Mouse (Mus musculus): ENCODE data around the gene Hoxc13.

Gene Hoxc13

GRCm38 (mm10) chr15:102921053-102922011 lies at the start of gene Hoxc13:
Gene Hoxc13, plus strand, starts transcription at chr15:102921103.
- no peak for DNase-seq (ENCODE audit: low spot score in 2 of 2)

DNA sequence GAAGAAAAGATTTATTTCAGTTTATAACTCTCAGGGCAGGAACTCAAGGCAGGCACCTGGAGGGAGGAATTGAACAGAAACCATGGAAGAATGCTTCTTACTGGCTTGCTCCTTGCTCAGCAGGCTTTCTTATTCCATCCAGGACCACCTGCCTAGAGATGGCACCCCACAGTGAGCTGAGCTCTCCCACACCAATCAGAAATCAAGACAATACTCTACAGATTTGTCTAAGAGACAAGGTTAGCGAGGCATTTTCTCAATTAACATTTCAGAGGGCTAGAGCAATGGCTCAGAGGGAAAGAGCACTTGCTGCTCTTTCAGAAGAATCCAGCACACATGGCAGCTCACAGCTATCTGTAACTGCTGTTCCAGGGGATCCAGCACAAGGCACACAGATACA lies 35.1 kb upstream of the Hoxc13 start:
- no peak for DNase-seq (ENCODE audit: low spot score in 2 of 2)

GRCm38 (mm10) chr15:102895115-102895514 lies 25.8 kb upstream of the Hoxc13 start:
- no peak for DNase-seq (ENCODE audit: low spot score in 2 of 2)

DNA sequence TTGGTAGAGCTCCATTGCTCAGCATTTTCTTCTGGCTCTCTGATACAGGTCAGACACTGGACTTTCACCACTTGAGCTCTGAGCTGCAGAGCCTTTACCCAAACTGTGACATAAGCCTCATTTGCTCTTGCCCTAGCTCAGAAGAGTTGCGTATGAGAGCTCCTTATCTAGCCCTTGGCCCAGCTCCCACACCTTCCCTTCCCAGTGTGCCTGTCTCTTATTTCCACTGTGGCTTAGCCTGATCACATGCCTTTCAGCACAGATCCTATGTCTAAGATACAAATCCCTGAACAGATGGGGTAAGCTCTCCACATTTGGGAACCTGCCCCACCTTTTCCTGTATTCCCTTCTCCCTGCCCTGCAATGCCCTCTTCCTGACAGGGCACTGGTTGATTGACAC lies 16.0 kb upstream of the Hoxc13 start:
- DNase-seq (ENCODE audit: low spot score in 2 of 2) = no peak

GRCm38 (mm10) chr15:102909536-102909935 lies 11.4 kb upstream of the Hoxc13 start:
- DNase-seq (ENCODE audit: low spot score in 2 of 2) = no peak

- DNase-seq (ENCODE audit: low spot score in 2 of 2) = no peak
These were observed 10.9 kb upstream of the Hoxc13 start for GRCm38 (mm10) chr15:102910038-102910437.

- DNase-seq (ENCODE audit: low spot score in 2 of 2) = no peak
These were observed 10.3 kb upstream of the Hoxc13 start for GRCm38 (mm10) chr15:102910496-102911095.

DNA sequence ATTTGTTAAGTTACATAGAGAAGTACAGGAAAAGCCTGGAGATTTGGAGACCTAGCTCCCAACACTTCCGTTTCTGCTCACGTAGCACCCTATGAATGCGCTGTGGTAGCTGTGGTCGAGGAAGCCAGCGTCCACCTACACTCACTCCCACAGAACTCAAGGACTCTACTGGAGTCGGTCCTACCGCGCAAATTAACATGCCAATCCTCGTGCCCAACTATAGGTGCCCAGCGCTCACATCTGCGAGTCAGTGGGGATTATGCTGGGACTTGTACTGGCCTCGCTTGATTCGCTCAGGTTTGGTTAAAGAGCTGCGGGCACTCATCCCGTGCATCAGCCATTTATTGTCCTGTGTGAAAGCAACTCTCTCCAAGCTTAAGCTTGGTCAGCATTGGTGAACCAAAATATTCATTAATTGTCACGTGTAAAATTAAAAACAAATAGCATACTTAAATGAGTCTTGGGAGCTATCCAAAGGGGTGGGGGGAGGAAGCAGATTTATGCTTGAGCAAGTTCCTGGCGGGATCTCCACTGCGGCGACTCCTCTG lies 7.8 kb upstream of the Hoxc13 start:
- DNase-seq (ENCODE audit: low spot score in 2 of 2) = no peak

GRCm38 (mm10) chr15:102917972-102918572 lies 2.8 kb upstream of the Hoxc13 start:
- DNase-seq (ENCODE audit: low spot score in 2 of 2) = no peak

DNA sequence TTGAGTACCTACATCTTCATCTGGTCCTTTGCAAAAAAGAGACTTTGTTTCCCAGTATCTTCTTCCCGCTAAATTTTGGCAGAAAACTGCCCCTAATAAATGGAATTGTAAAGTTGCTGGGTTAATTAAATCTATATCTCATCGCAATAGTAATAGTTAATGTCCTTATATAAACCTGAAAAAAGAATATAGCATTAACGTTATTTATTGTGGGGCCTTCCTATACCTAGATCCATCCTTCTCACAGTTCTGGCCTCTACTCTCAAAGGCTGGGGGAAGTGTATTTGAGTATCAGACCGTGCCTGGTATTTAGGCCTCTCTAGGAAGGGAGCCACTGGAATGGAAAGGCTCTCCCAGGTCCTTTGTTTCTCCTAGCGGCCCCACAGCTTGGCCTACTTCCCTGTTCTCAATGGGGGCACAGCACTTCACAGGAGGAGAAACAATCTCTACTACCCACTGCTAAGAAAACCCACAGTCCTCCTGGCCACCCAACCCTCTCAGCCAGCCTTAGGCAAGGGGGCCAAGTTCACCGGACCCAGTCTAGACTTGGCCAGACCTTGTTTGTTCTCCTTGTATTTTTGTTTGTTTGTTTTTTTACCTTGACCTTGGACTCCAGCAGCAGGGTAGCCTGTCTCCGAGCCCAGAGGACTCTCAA lies 2.2 kb upstream of the Hoxc13 start:
- DNase-seq (ENCODE audit: low spot score in 2 of 2) = no peak

DNA sequence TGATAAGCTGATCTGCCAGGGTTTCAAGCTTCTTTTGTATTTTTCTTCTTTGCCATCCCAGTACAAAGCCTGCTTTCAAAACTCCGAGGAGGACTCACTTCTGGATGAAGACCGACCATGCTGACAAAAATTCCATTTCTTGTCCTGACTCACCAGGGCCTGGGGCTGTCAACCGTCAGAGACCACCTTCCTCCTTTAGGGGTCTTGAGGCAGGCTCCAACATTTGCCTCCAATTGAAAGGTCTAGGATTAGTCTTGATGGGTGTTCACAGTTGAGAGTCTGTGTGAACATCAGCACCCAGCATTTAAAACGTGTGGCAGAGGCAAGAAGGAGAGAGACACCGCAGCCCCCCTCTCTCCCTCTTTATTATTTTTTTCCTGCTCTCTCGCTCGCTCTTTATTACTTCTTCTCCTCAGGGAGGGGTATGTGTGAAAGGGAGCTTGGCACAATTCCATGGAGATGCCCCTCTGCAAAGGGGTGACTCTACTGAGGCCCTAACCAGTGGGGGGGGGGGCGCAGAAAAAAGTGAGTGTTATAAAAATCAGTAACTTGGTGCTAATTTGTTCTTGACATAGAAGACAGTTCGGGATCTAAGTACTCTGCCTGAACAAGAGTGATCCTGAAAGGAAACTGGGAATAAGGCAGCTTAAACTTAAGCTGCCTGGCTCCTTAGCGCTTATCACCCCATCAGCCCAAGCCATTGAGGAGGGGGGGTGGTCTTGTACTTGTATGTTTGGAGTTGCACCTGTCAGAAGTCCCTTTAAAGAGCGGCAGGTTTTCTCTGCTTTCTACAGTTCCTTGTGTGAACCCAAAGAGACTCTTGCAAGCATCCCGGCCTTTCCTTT lies 1.3 kb upstream of the Hoxc13 start:
- DNase-seq (ENCODE audit: low spot score in 2 of 2) = no peak

- no peak for DNase-seq (ENCODE audit: low spot score in 2 of 2)
These were observed 284 bp upstream of the Hoxc13 start for GRCm38 (mm10) chr15:102920619-102921018.

DNA sequence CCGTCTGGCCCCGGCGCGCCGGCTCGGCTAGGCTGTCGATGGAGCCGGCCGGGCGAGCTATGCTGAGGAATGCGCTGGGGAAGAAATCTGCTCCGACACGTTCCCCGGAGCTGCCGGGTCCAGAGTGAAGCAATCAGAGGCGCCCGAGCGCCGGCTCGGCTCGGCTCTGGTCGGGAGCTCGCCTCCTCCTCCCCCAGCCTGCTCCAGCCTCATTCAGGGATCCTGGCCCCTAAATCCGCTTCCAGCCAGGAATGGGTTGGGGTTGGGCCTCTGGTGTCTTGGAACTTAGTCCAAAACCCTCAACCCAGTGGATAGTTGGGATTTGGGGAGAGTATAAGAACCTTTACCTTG lies 1.1 kb downstream of the Hoxc13 start:
- no peak for DNase-seq (ENCODE audit: low spot score in 2 of 2)

DNA sequence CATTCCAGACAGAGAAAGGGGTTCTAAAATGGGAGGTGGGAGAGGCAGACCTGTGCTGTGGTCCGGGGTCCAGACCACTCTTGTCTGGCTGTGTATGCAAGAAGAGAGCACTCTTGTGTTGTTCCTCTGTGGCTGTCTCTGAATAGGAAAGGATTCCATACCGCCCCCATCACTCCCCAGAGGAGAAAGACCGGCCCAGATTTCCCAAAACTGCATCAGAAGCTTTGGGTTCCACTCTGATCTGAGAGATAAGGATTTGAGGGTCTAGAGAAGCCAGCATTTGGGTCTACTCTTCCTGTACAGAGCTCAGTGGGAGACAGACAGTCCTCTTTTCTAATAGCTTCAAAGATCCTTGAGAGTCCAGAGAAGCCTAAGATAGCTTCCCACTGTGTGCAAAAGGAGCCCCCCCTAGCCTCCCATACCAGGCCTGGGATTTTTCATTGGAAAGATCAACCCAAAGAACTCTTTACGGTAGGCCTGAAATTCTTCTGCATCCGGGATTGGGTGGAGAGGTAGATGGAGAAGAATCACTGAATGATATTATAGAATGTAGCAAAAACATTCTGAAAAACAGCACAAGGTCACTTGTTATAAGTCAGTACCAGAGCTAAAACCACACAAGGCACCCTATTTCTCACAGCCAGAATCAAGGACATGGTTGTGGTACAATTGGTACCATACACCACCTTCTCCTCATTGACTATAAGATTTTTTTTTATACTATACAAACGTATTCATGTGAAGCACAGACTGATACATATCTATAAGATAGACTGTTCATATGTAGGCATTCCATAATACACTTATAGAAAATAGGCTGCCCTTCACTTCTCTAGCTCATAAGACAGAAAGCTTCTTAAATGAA lies 2.0 kb downstream of the Hoxc13 start:
- no peak for DNase-seq (ENCODE audit: low spot score in 2 of 2)

DNA sequence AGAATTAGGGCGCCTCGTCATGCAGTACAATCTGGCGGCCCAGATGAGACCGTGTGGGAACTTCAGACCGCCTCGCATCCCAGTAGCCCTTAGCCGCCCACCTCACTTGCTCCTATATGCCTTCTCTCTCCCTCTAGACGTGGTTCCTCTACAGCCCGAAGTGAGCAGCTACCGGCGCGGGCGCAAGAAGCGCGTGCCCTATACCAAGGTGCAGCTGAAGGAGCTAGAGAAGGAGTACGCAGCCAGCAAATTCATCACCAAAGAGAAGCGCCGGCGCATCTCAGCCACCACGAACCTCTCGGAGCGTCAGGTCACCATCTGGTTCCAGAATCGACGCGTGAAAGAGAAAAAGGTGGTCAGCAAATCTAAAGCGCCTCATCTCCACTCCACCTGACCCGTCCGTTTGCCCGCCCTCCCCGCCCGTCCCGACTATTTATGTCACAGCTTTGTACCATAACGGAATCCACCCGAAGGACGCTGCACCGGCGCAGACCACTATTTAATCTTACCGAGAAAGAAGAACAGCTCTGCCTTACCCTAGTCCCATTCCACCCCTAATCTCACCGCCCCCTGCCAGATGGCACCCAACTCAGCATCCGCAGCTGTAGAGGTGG lies 6.2 kb downstream of the Hoxc13 start:
- no peak for DNase-seq (ENCODE audit: low spot score in 2 of 2)

GRCm38 (mm10) chr15:102931706-102932358 lies 10.9 kb downstream of the Hoxc13 start:
- DNase-seq (ENCODE audit: low spot score in 2 of 2) = no peak

- DNase-seq (ENCODE audit: low spot score in 2 of 2) = no peak
These were observed 13.5 kb downstream of the Hoxc13 start for GRCm38 (mm10) chr15:102934438-102934837.

DNA sequence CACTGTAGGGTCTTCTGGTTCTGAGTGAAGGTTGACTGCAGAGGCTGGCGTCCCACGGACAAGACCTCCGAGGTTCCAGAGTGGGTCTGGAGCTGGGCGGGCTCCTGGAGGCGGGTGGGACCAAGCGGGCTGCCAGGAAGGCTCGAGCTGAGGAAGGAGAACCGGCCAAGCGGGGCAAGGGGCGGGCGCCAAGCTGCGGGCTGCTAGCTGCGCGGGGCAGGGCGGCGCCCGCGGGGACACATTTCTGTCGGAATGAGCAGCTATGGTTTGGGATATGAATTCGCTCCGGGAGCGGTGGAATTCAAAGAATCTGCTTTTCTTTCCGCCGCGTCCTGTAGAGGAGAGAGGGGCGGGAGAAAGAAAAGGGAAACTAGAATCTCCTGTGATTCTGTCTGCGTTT lies 14.0 kb downstream of the Hoxc13 start:
- no peak for DNase-seq (ENCODE audit: low spot score in 2 of 2)

Data from spleen, postnatal 14 days (tissue).